Mouse (Mus musculus) embryonic facial prominence, embryonic 12.5 days (tissue): Measurements from ENCODE around the gene Pfn1. TPM values are rescaled to one million over a fixed set of nuclear protein-coding genes. Genes with fewer than 3 reads are reported as not detected.

Experiments used
- ATAC-seq: fragments of 200-750 bp; cut with Nextera tagmentation; 2 replicates; pipeline ENCODE4 v1.8.0; 2017; ENCODE audit not compliant: insufficient number of reproducible peaks, insufficient read depth, low FRiP score, low TSS enrichment
- H3K27ac ChIP-seq: fragments of 300-500 bp; sonication (generic); 2 replicates; pipeline ENCODE4 v1.5.1; 2016; ENCODE audit warnings: mild to moderate bottlenecking
- H3K27me3 ChIP-seq: fragments of 300-500 bp; sonication (generic); 2 replicates; pipeline ENCODE4 v1.6.1; 2016; ENCODE audit warnings: mild to moderate bottlenecking, moderate library complexity
- H3K36me3 ChIP-seq: fragments of 300-500 bp; sonication (generic); 2 replicates; pipeline ENCODE4 v1.6.1; 2016; ENCODE audit warnings: mild to moderate bottlenecking
- H3K4me1 ChIP-seq: fragments of 300-500 bp; sonication (generic); 2 replicates; pipeline ENCODE4 v1.6.1; 2016
- H3K4me2 ChIP-seq: fragments of 300-500 bp; sonication (generic); replicated peaks from 2 replicates; pipeline ENCODE4 v1.6.1; 2016; ENCODE audit warnings: mild to moderate bottlenecking, moderate library complexity
- H3K4me3 ChIP-seq: fragments of 300-500 bp; sonication (generic); 2 replicates; pipeline ENCODE4 v1.5.1; 2016; ENCODE audit warnings: mild to moderate bottlenecking
- H3K9ac ChIP-seq: fragments of 300-500 bp; sonication (generic); 2 replicates; pipeline ENCODE4 v1.6.1; 2016; ENCODE audit warnings: mild to moderate bottlenecking, moderate library complexity
- H3K9me3 ChIP-seq: fragments of 300-500 bp; sonication (generic); 2 replicates; pipeline ENCODE4 v1.6.1; 2016; ENCODE audit warnings: mild to moderate bottlenecking, moderate library complexity
- WGBS: fragments of 180-500 bp; shearing (Covaris S2); methylation state at CpG from one replicate; pipeline ENCODE4 v1.1.7; 2016; 5-methylcytosine and 5-hydroxymethylcytosine counted together
- polyA plus RNA-seq: library from polyadenylated mRNA; unstranded; fragments of >200 nt; fragmentation: Nextera tagmentation; extraction: Ambion mirVana; gene quantifications from 2 replicates; pipeline ENCODE4 v1.2.1, GENCODE M21; 2016

Gene Pfn1
- polyA plus RNA-seq, 1 experiment from 2014 or later: 1,498 TPM

GRCm38 (mm10) chr11:70625473-70625872 lies 29.0 kb downstream of the Pfn1 start:
- Histone ChIP-seq H3K27ac (no peak overlapping the region), H3K4me1 (no peaks in the 10 kb centered on the region), H3K36me3 (no peaks in the 10 kb centered on the region), H3K9ac (no peak overlapping the region), H3K4me3 (no peak overlapping the region), H3K4me2 (no peak overlapping the region), H3K9me3 (no peaks in the 10 kb centered on the region), H3K27me3 (no peaks in the 10 kb centered on the region)
- no peak for ATAC-seq
- 49% methylated on average over 4 of the region's 4 CpGs for WGBS

- Histone ChIP-seq H3K4me1 (no peaks in the 10 kb centered on the region), H3K4me3 (no peak overlapping the region), H3K9ac (no peak overlapping the region), H3K36me3 (no peaks in the 10 kb centered on the region), H3K9me3 (no peaks in the 10 kb centered on the region), H3K27ac (no peak overlapping the region), H3K4me2 (no peak overlapping the region), H3K27me3 (no peaks in the 10 kb centered on the region)
- 85% methylated on average over 10 of the region's 10 CpGs for WGBS
- no peak for ATAC-seq
Measured at GRCm38 (mm10) chr11:70623053-70623742, 31.2 kb downstream of the Pfn1 start.

- H3K4me2 ChIP-seq: no peak overlapping the region
- H3K9me3 ChIP-seq: no peaks in the 10 kb centered on the region
- H3K27me3 ChIP-seq: no peaks in the 10 kb centered on the region
- no peaks in the 10 kb centered on the region for H3K36me3 ChIP-seq
- no peak overlapping the region for H3K4me3 ChIP-seq
- H3K27ac ChIP-seq: no peak overlapping the region
- no peaks in the 10 kb centered on the region for H3K4me1 ChIP-seq
- no peak for ATAC-seq
- 50% methylated on average over 7 of the region's 7 CpGs for WGBS
- H3K9ac ChIP-seq: no peak overlapping the region
Measured at GRCm38 (mm10) chr11:70621972-70622814, 32.3 kb downstream of the Pfn1 start.

DNA sequence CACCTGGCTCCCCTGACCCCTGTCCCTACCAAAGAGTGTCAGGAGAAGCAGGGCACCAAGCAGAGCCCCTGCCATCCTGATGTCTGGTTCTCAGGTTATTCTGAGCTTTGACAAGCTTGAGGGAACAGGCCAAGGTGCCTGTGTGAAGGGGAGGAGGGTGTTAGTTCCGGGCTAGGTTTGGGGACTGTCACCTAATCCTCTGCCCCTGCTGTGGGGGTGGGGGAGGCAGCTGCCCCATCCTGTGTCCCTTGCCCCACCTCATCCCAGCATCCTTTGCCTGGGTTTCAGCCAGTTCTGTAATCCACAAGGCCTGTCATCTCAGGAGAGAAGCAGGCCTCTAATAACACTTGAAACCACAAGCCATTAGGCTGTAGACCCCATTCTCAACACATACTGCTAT lies 35.3 kb downstream of the Pfn1 start, which contains the start of gene Chrne:
Gene Chrne (minus strand): TSS at position 116 of the 400 bp plus-strand sequence.
- Histone ChIP-seq H3K27ac (no peak within 1 kb of the TSS), H3K4me2 (no peak within 1 kb of the TSS), H3K27me3 (peaks cover 12% of the 10 kb centered on the region; the same call in 1 of the 2 replicates), H3K36me3 (no peaks in the 10 kb centered on the region), H3K4me1 (peaks cover 15% of the 10 kb centered on the region), H3K9ac (no peak within 1 kb of the TSS), H3K9me3 (no peaks in the 10 kb centered on the region), H3K4me3 (no peak within 1 kb of the TSS)
- WGBS: 35% methylated on average over 1 of the region's 1 CpGs
- ATAC-seq: no peak

- WGBS: 13% methylated on average over 21 of the region's 21 CpGs
- Histone ChIP-seq H3K4me2 (peak within 1 kb of the TSS; percentile 62), H3K9me3 (no peaks in the 10 kb centered on the region), H3K36me3 (peaks cover 32% of the 10 kb centered on the region), H3K9ac (peak within 1 kb of the TSS; percentile 43), H3K27me3 (peaks cover 12% of the 10 kb centered on the region; the same call in 1 of the 2 replicates), H3K4me3 (peak within 1 kb of the TSS; percentile 28), H3K4me1 (peaks cover 15% of the 10 kb centered on the region), H3K27ac (peak within 1 kb of the TSS; percentile 50; the same call in 1 of the 2 replicates)
- no peak for ATAC-seq
Measured at GRCm38 (mm10) chr11:70615516-70616093, 38.8 kb downstream of the Pfn1 start, which contains the start of gene 4930544D05Rik. TSS of gene 4930544D05Rik (plus strand) at chr11:70615848.

- peaks cover 12% of the 10 kb centered on the region; the same call in 1 of the 2 replicates for H3K27me3 ChIP-seq
- peak overlapping the region; percentile 50; the same call in 1 of the 2 replicates for H3K27ac ChIP-seq
- peak overlapping the region; percentile 28 for H3K4me3 ChIP-seq
- peaks cover 15% of the 10 kb centered on the region for H3K4me1 ChIP-seq
- peak overlapping the region; percentile 62 for H3K4me2 ChIP-seq
- peak; percentile 53; the same call in 1 of the 2 replicates for ATAC-seq
- H3K9ac ChIP-seq: peak overlapping the region; percentile 43
- H3K9me3 ChIP-seq: no peaks in the 10 kb centered on the region
- 1% methylated on average over 17 of the region's 17 CpGs for WGBS
- H3K36me3 ChIP-seq: peaks cover 37% of the 10 kb centered on the region
Measured at GRCm38 (mm10) chr11:70615074-70615473, 39.4 kb downstream of the Pfn1 start.

- no peak for ATAC-seq
- Histone ChIP-seq H3K27me3 (peaks cover 12% of the 10 kb centered on the region; the same call in 1 of the 2 replicates), H3K4me1 (peaks cover 15% of the 10 kb centered on the region), H3K9me3 (no peaks in the 10 kb centered on the region), H3K9ac (no peak overlapping the region), H3K27ac (no peak overlapping the region), H3K4me2 (no peak overlapping the region), H3K4me3 (no peak overlapping the region), H3K36me3 (peaks cover 63% of the 10 kb centered on the region)
- 76% methylated on average over 7 of the region's 7 CpGs for WGBS
Measured at GRCm38 (mm10) chr11:70612505-70612904, 41.9 kb downstream of the Pfn1 start.

GRCm38 (mm10) chr11:70610752-70611151 lies 43.7 kb downstream of the Pfn1 start:
- Histone ChIP-seq H3K4me1 (peaks cover 13% of the 10 kb centered on the region), H3K36me3 (peaks cover 80% of the 10 kb centered on the region), H3K4me2 (no peak overlapping the region), H3K4me3 (no peak overlapping the region), H3K9me3 (no peaks in the 10 kb centered on the region), H3K9ac (no peak overlapping the region), H3K27ac (no peak overlapping the region), H3K27me3 (peaks cover 4% of the 10 kb centered on the region; the same call in 1 of the 2 replicates)
- 78% methylated on average over 4 of the region's 4 CpGs for WGBS
- ATAC-seq: no peak

DNA sequence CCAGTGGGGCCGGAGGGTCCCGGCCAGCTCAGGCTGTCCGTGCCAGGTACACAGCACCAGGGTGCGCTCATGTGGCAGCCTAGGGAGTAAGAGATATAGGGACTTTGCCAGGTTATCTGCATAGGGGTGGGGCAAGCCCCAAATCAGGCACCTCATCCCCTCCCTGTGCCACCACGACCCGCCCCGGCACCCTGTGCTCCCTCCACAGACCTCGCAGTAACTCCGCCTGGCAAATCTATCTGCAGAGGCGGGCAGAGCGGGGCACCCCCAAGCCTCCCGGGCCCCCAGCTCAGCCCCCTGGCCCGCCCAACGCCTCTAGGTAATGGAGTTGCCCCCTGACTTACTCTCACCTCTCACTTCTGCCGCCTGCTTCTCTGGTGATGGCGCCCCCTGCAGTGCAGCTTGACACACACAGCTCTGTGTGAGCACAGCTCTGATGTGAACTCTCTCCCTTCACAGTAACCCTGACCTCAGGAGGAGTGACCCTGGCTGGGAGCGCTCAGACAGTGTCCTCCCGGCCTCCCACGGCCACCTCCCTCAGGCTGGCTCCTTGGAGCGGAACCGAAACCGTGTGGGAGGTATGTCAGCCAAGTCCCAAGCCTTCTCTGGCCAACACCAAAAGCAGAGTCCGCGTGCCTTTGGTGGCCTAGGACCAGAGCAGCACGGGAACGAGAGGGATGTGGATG lies 45.9 kb downstream of the Pfn1 start:
- no peak overlapping the region for H3K27ac ChIP-seq
- WGBS: 91% methylated on average over 26 of the region's 26 CpGs
- H3K9me3 ChIP-seq: no peaks in the 10 kb centered on the region
- no peak overlapping the region for H3K4me2 ChIP-seq
- no peak overlapping the region for H3K9ac ChIP-seq
- ATAC-seq: no peak
- peaks cover 97% of the 10 kb centered on the region for H3K36me3 ChIP-seq
- H3K27me3 ChIP-seq: no peaks in the 10 kb centered on the region
- H3K4me3 ChIP-seq: no peak overlapping the region
- no peaks in the 10 kb centered on the region for H3K4me1 ChIP-seq

GRCm38 (mm10) chr11:70607611-70608010 lies 46.8 kb downstream of the Pfn1 start:
- Histone ChIP-seq H3K4me3 (no peak overlapping the region), H3K9ac (no peak overlapping the region), H3K9me3 (no peaks in the 10 kb centered on the region), H3K27me3 (no peaks in the 10 kb centered on the region), H3K36me3 (peaks cover 95% of the 10 kb centered on the region), H3K27ac (no peak overlapping the region), H3K4me2 (no peak overlapping the region), H3K4me1 (no peaks in the 10 kb centered on the region)
- no peak for ATAC-seq
- WGBS: 91% methylated on average over 9 of the region's 9 CpGs

- WGBS: 64% methylated on average over 12 of the region's 12 CpGs
- peaks cover 94% of the 10 kb centered on the region for H3K36me3 ChIP-seq
- ATAC-seq: no peak
Measured at GRCm38 (mm10) chr11:70606717-70607116, 47.7 kb downstream of the Pfn1 start.

More at GRCm38 (mm10) chr11:70606717-70607116, 47.7 kb downstream of the Pfn1 start:
- Histone ChIP-seq H3K27ac (no peak overlapping the region), H3K4me2 (no peak overlapping the region), H3K4me3 (no peak overlapping the region), H3K4me1 (no peaks in the 10 kb centered on the region), H3K9ac (no peak overlapping the region), H3K9me3 (no peaks in the 10 kb centered on the region), H3K27me3 (no peaks in the 10 kb centered on the region)
